Mouse (Mus musculus) neural tube, embryonic 15.5 days (tissue): ENCODE measurements around the gene Fgfr2. TPM values are rescaled to one million over a fixed set of nuclear protein-coding genes. Genes with fewer than 3 reads are reported as not detected.

Experiments
- ATAC-seq: fragments of 200-750 bp; cut with Nextera tagmentation; 2 replicates; pipeline ENCODE4 v1.8.0; 2017; ENCODE audit warnings: mild to moderate bottlenecking, moderate TSS enrichment, moderate library complexity; ENCODE audit not compliant: low FRiP score
- H3K27ac ChIP-seq: fragments of 300-500 bp; sonication (generic); replicated peaks from 2 replicates; pipeline ENCODE4 v1.5.1; 2015; ENCODE audit warnings: mild to moderate bottlenecking, inconsistent platforms
- H3K27me3 ChIP-seq: fragments of 300-500 bp; sonication (generic); replicated peaks from 2 replicates; pipeline ENCODE4 v1.6.1; 2015; ENCODE audit warnings: inconsistent platforms
- H3K36me3 ChIP-seq: fragments of 300-500 bp; sonication (generic); 2 replicates; pipeline ENCODE4 v1.6.1; 2015; ENCODE audit warnings: inconsistent platforms
- H3K4me1 ChIP-seq: fragments of 300-500 bp; sonication (generic); 2 replicates; pipeline ENCODE4 v1.6.1; 2015; ENCODE audit warnings: inconsistent platforms
- H3K4me2 ChIP-seq: fragments of 300-500 bp; sonication (generic); 2 replicates; pipeline ENCODE4 v1.6.1; 2015; ENCODE audit warnings: inconsistent platforms, mild to moderate bottlenecking, moderate library complexity
- H3K4me3 ChIP-seq: fragments of 300-500 bp; sonication (generic); replicated peaks from 2 replicates; pipeline ENCODE4 v1.5.1; 2015; ENCODE audit warnings: mild to moderate bottlenecking, inconsistent platforms
- H3K9ac ChIP-seq: fragments of 300-500 bp; sonication (generic); replicated peaks from 2 replicates; pipeline ENCODE4 v1.6.1; 2015; ENCODE audit warnings: mild to moderate bottlenecking, inconsistent platforms
- H3K9me3 ChIP-seq: fragments of 300-500 bp; sonication (generic); replicated peaks from 2 replicates; pipeline ENCODE4 v1.6.1; 2016; ENCODE audit warnings: inconsistent platforms
- WGBS: fragments of 180-500 bp; shearing (Covaris S2); methylation state at CpG from one replicate; pipeline ENCODE4 v1.1.7; 2015; ENCODE audit warnings: mixed read lengths; 5-methylcytosine and 5-hydroxymethylcytosine counted together
- polyA plus RNA-seq: library from polyadenylated mRNA; unstranded; fragments of >200 nt; fragmentation: Nextera tagmentation; extraction: Ambion mirVana; gene quantifications from 2 replicates; pipeline ENCODE4 v1.2.1, GENCODE M21; 2015

Gene Fgfr2
- polyA plus RNA-seq, 1 experiment from 2014 or later, result 21.2 TPM

DNA sequence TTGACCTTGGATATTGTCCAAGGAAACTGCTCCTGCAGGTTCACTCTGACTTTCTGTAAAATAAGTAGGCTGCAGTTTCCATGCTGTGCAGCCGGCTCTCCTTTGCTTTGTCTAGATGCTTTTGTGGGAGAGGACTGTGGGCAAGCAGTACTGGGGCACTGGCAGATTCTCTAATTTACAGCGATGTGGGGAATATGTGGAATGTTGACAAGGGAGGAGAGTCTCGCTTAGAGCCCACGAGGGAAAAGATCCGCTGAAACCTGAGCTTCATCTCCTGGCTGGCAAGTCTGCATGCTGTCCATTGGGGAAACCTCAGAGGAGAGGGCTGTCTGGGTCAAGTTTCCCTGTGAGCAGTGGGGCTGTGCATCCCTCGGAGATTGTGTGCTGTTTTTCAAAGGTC lies 2485.3 kb downstream of the Fgfr2 start:
- peaks cover 5% of the 10 kb centered on the region for H3K4me1 ChIP-seq
- no peaks in the 10 kb centered on the region for H3K36me3 ChIP-seq
- H3K27ac ChIP-seq, result no peak overlapping the region
- ATAC-seq, result no peak
- no peak overlapping the region for H3K4me2 ChIP-seq
- no peaks in the 10 kb centered on the region for H3K27me3 ChIP-seq
- H3K9me3 ChIP-seq, result no peaks in the 10 kb centered on the region
- H3K4me3 ChIP-seq, result no peak overlapping the region
- H3K9ac ChIP-seq, result no peak overlapping the region
- WGBS, result 35% methylated on average over 6 of the region's 6 CpGs

DNA sequence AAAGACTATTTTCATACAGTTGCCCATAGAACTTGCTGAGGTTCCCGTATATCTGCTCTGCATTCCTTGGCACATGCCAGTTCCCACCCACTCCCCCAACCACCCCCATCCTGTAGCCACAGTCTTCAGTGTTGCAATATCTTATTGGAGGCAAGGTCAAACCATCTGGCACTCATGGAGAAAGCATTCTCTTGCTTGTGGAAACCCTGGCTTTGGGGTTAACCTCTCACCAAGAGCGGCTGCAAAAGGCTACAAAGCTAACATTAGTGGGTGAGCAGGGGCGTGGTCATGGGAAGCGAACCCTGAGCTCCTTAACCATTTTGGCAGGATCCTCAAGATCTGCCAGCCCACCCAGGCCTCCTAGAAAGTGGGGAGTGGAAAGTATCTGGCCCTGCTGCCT lies 2486.2 kb downstream of the Fgfr2 start:
- H3K4me1 ChIP-seq, result peaks cover 5% of the 10 kb centered on the region
- H3K27me3 ChIP-seq, result no peaks in the 10 kb centered on the region
- ATAC-seq, result no peak
- H3K36me3 ChIP-seq, result no peaks in the 10 kb centered on the region
- H3K9me3 ChIP-seq, result no peaks in the 10 kb centered on the region
- WGBS, result 88% methylated on average over 4 of the region's 4 CpGs
- H3K27ac ChIP-seq, result no peak overlapping the region
- H3K4me2 ChIP-seq, result no peak overlapping the region
- H3K4me3 ChIP-seq, result no peak overlapping the region
- H3K9ac ChIP-seq, result no peak overlapping the region

DNA sequence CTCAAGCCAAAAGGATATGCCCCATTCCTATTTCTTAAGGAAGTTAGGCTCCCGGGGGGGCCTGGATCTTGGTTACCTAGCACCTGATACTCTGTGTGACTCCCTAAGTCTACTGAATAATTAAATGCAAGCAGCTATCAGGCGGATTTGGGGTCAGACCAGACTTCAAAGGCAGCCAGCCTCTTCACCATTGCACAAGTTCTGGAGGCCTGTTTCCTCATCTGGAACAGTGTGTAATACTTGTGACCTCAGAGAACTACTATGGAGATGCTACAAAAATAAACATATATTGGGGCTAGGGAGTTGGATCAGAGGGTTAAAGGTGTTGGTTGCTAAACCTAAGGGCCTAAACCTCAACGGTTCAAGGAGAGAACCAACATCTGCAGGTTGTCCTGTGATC lies 2486.9 kb downstream of the Fgfr2 start:
- no peak for ATAC-seq

DNA sequence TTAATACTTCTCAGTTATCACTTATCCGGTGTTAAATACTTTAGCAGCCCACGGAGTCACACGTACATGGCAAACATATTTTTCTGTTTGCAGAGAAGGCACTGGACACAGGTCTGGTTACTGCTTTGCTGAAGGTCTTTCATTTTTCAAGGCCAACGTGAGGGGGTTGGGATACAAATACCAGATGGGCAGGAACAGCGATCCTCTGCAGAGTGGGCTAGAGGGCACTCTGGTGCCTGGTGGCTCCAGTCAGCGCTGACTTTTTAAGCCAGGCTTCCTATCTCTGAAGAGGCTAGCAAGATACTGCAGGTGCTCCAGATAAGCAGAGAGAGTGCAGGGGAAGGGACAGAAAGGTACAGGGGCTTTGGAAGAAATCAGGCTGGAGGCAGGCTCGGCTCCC lies 2487.9 kb downstream of the Fgfr2 start:
- Histone ChIP-seq H3K4me1 (peaks cover 5% of the 10 kb centered on the region), H3K36me3 (no peaks in the 10 kb centered on the region), H3K9me3 (no peaks in the 10 kb centered on the region), H3K27ac (no peak overlapping the region), H3K4me2 (no peak overlapping the region), H3K4me3 (no peak overlapping the region), H3K27me3 (no peaks in the 10 kb centered on the region), H3K9ac (no peak overlapping the region)
- WGBS, result 69% methylated on average over 7 of the region's 7 CpGs
- no peak for ATAC-seq

More for the DNA sequence above, 2486.9 kb downstream of the Fgfr2 start:
- no peaks in the 10 kb centered on the region for H3K9me3 ChIP-seq
- H3K27ac ChIP-seq, result no peak overlapping the region
- no peak overlapping the region for H3K9ac ChIP-seq
- no peaks in the 10 kb centered on the region for H3K27me3 ChIP-seq
- no peak overlapping the region for H3K4me2 ChIP-seq
- no peaks in the 10 kb centered on the region for H3K36me3 ChIP-seq
- peaks cover 5% of the 10 kb centered on the region for H3K4me1 ChIP-seq
- H3K4me3 ChIP-seq, result no peak overlapping the region
- 85% methylated on average over 3 of the region's 3 CpGs for WGBS

DNA sequence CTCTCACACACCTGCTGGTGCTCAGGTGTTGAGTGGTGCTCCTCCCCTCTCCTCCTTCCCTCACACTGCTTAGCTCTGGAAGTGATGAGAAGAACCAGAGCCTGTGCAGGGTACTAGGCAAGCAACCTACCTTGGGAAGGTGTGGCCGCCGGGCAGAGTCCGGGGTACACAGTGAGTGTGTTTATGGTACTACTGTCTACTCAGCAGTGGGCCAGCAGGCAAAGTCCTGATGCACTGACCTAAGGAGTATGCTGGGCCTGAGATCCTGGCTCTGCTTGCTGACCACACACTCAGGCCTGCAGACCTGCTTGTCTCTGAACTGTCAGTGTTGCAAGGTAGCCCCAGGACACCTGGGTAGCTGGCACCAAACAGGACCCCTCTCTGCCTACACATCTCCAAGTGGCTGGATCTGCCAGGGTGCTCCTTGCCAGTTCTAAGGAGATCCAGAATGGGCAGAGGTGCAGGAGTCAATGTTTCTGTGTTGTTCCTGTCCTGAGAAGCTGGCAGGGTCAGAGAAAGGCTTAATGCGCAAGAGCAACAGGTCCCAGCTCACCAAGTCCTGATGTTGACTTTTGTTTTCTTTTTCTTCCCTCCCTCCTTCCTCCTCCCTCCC lies 2488.8 kb downstream of the Fgfr2 start:
- H3K36me3 ChIP-seq, result no peaks in the 10 kb centered on the region
- no peaks in the 10 kb centered on the region for H3K27me3 ChIP-seq
- no peak overlapping the region for H3K27ac ChIP-seq
- no peak overlapping the region for H3K4me3 ChIP-seq
- no peaks in the 10 kb centered on the region for H3K9me3 ChIP-seq
- H3K4me2 ChIP-seq, result no peak overlapping the region
- peaks cover 5% of the 10 kb centered on the region for H3K4me1 ChIP-seq
- no peak for ATAC-seq
- WGBS, result 88% methylated on average over 4 of the region's 4 CpGs
- no peak overlapping the region for H3K9ac ChIP-seq

DNA sequence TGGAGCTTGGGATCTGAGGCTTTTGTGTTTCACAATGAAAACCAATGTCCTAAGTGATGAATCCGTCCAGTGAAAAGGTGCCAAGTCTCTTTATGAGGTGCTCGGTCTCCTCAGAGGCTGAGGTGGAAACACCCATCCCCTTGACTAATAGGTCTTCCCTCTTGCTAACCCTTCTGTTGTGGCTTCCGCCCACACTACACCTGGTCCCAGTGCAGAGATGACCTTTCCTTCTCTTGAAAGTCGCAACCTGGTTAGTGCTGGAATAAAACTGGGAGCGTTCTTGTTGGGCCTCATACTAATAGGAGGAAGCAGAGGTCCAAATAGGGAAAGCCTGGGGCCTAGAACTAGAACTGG lies 2490.8 kb downstream of the Fgfr2 start:
- 88% methylated on average over 5 of the region's 5 CpGs for WGBS
- no peaks in the 10 kb centered on the region for H3K9me3 ChIP-seq
- no peak overlapping the region for H3K4me3 ChIP-seq
- H3K36me3 ChIP-seq, result no peaks in the 10 kb centered on the region
- H3K4me1 ChIP-seq, result no peaks in the 10 kb centered on the region
- H3K4me2 ChIP-seq, result no peak overlapping the region
- H3K27ac ChIP-seq, result no peak overlapping the region
- H3K9ac ChIP-seq, result no peak overlapping the region
- no peak for ATAC-seq
- H3K27me3 ChIP-seq, result no peaks in the 10 kb centered on the region

DNA sequence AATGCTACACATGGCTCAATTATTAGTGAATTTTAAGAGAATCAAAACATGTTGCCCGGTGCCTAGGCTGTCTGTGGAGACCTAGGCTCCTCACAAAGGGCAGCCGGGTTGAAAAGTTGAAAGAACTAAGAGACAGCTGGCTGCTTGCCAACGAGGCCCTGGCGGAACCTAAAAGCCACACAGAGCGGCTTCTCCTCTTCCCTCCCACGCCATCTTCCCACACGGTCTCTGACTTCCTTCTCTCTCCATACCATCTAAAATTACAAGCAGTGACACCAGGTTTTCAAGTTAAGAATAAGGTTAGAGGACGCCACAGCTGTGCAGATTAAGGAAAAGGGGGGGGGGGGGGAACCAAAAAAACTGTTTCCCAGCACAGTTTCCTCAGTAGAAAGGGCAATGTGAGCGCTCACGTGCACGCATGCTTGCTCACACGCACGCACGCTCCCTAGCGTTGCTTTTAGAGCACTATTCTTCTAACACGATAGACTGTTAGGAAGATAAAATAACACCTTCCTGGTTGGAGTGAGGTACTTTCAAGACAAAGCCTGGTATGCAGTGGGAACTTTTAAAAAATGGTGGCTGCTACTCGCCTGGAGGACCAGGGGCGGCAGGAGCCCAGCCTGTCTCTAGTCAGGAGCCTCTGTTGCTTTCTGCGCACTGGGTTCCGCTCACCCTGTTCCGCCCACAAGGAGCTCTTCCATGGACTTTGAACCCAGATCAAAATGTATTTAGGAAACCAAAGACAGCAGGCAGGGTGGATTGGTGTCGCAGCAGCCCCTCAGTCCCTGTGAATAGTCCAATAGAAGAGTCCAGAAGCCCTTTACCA lies 2491.4 kb downstream of the Fgfr2 start:
- Histone ChIP-seq H3K36me3 (no peaks in the 10 kb centered on the region), H3K27me3 (no peaks in the 10 kb centered on the region), H3K4me3 (no peak overlapping the region), H3K4me1 (no peaks in the 10 kb centered on the region), H3K9me3 (no peaks in the 10 kb centered on the region), H3K4me2 (no peak overlapping the region), H3K27ac (no peak overlapping the region), H3K9ac (no peak overlapping the region)
- WGBS, result 51% methylated on average over 22 of the region's 22 CpGs
- ATAC-seq, result no peak

DNA sequence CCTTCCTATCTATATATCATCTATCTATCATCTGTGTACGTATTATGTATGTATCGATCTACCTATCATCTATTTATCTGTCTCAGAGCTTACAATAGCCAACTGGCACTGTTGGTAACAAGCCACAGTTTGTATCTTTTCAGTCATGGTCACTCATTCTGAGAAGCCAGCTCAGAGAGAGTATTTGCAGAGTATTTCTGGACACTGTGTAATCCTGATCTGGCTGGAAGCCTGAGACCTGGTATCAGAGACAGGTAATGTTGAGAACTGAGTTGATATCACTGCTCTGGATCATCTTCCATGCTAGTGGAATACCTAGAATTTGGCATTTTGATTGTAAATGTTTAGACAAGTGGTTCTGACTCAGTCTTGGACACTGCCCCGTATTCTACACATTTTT lies 2492.2 kb downstream of the Fgfr2 start:
- 86% methylated on average over 3 of the region's 3 CpGs for WGBS
- Histone ChIP-seq H3K4me2 (no peak overlapping the region), H3K27me3 (no peaks in the 10 kb centered on the region), H3K4me3 (no peak overlapping the region), H3K9me3 (no peaks in the 10 kb centered on the region), H3K4me1 (no peaks in the 10 kb centered on the region), H3K9ac (no peak overlapping the region), H3K27ac (no peak overlapping the region), H3K36me3 (no peaks in the 10 kb centered on the region)
- ATAC-seq, result no peak

DNA sequence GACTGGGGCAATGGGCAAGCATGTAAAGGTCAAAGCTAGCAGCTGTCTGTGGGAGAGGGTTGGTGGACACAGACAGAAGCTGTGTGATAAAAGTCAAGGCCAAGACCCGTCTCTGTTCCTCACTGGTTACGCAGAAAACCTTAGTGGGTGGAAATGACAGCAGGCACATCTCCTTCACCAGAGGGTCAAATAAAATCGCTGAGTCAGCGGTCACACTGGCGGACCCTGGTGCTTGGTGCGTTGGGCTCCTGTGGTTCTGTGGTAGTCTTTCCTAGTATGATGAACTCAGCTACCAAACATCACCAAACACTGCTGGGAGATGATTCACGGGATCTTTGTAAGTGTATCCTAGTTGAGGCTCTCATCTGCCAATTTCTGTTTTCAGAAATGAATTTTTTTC lies 2493.2 kb downstream of the Fgfr2 start:
- WGBS, result 96% methylated on average over 7 of the region's 7 CpGs
- Histone ChIP-seq H3K9me3 (no peaks in the 10 kb centered on the region), H3K4me3 (no peak overlapping the region), H3K4me1 (no peaks in the 10 kb centered on the region), H3K9ac (no peak overlapping the region), H3K27ac (no peak overlapping the region), H3K4me2 (no peak overlapping the region), H3K36me3 (no peaks in the 10 kb centered on the region), H3K27me3 (no peaks in the 10 kb centered on the region)
- ATAC-seq, result no peak

DNA sequence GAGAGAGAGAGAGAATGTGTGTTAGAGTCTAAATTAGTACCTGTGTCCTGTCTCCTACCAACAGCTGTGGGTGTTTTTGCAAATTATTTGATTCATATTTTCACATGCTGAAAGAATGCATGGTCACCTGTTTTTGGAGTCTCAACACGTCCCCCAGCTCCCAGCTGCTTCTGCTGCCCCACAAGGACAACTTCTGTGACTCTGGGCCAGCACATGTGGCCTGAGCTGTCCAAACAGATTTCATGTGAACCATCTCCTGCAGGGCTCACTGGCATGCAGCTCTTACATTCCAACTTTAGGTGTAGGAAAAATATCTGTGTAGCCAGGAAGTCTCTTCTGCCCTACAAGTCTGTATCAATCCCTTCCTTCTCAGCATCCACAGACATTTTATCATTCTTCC lies 2494.5 kb downstream of the Fgfr2 start:
- no peak overlapping the region for H3K4me2 ChIP-seq
- no peak overlapping the region for H3K4me3 ChIP-seq
- H3K9me3 ChIP-seq, result no peaks in the 10 kb centered on the region
- H3K4me1 ChIP-seq, result no peaks in the 10 kb centered on the region
- H3K27me3 ChIP-seq, result no peaks in the 10 kb centered on the region
- WGBS, result 71% methylated on average over 1 of the region's 1 CpGs
- no peak for ATAC-seq
- H3K27ac ChIP-seq, result no peak overlapping the region
- no peaks in the 10 kb centered on the region for H3K36me3 ChIP-seq
- no peak overlapping the region for H3K9ac ChIP-seq

DNA sequence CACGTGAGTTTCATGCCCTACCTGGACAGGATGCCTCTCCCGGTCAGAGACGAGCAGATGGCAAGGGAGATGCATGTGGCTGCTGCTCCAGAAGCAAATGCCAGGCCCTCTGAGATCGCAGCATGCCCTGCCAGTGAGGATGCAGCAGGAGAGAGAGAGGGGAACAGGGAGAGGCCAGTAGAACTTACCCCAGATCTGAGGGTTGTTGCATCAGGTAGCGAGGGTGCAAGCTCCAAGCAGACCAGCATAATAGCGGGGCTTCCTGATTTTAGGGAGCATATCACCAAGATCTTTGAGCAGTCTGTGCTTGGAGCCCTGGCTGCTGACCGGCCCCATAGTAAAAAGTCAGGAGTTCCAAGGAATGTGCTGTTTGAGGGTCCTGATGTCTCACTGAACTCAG lies 2497.8 kb downstream of the Fgfr2 start:
- WGBS, result 82% methylated on average over 7 of the region's 7 CpGs
- Histone ChIP-seq H3K27ac (no peak overlapping the region), H3K9ac (no peak overlapping the region), H3K4me3 (no peak overlapping the region), H3K9me3 (no peaks in the 10 kb centered on the region), H3K27me3 (no peaks in the 10 kb centered on the region), H3K4me1 (no peaks in the 10 kb centered on the region), H3K36me3 (no peaks in the 10 kb centered on the region), H3K4me2 (no peak overlapping the region)
- no peak for ATAC-seq

DNA sequence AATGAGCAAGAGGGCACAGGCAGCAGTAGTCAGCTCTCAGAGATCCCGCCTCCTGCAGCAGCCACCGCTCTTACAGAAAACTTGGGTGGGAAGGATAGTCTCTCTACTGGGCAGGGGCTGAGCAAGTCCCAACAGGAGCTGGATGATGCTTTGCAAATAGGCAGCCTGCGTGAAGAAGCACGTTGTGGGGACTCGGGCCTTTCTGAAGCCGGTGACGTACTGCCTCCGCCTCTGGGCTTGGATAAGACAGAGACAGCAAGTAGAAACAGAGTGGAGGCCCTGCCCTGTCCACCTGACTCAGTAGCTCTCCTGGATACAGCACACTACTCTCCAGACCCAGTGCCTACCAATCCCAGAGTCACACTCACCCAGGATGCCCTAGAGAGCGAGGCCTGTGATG lies 2498.9 kb downstream of the Fgfr2 start:
- Histone ChIP-seq H3K9ac (no peak overlapping the region), H3K4me1 (no peaks in the 10 kb centered on the region), H3K4me2 (no peak overlapping the region), H3K27me3 (no peaks in the 10 kb centered on the region), H3K36me3 (no peaks in the 10 kb centered on the region), H3K4me3 (no peak overlapping the region), H3K9me3 (no peaks in the 10 kb centered on the region), H3K27ac (no peak overlapping the region)
- 88% methylated on average over 9 of the region's 9 CpGs for WGBS
- no peak for ATAC-seq
